Mouse (Mus musculus): ENCODE results near the gene Nt5c.

GRCm38 (mm10) chr11:115519581-115519980, 27.9 kb upstream of the Nt5c start:
- no peak for TF ChIP-seq GATA1 (IDR thresholded peaks at IDR 0.05; ENCODE audit: low read length)
- no peak for TF ChIP-seq TAL1 (IDR thresholded peaks at IDR 0.05; ENCODE audit: low read length)

All from erythroblast, embryonic 14.5 days (primary cell).